Mouse (Mus musculus) hindbrain, embryonic 13.5 days (tissue): ENCODE measurements around the gene Mrpl36. TPM values are rescaled to one million over a fixed set of nuclear protein-coding genes. Genes with fewer than 3 reads are reported as not detected.

Experiments used
- ATAC-seq: fragments of 200-750 bp; cut with Nextera tagmentation; 2 replicates; pipeline ENCODE4 v1.8.0; 2017; ENCODE audit warnings: moderate TSS enrichment; ENCODE audit not compliant: low FRiP score
- H3K27ac ChIP-seq: fragments of 300-500 bp; sonication (generic); 2 replicates; pipeline ENCODE4 v1.5.1; 2015; ENCODE audit warnings: inconsistent platforms, mild to moderate bottlenecking, moderate library complexity
- H3K27me3 ChIP-seq: fragments of 300-500 bp; sonication (generic); 2 replicates; pipeline ENCODE4 v1.6.1; 2015; ENCODE audit warnings: mild to moderate bottlenecking, inconsistent platforms
- H3K36me3 ChIP-seq: fragments of 300-500 bp; sonication (generic); 2 replicates; pipeline ENCODE4 v1.6.1; 2015; ENCODE audit warnings: mild to moderate bottlenecking, inconsistent platforms
- H3K4me1 ChIP-seq: fragments of 300-500 bp; sonication (generic); replicated peaks from 2 replicates; pipeline ENCODE4 v1.6.1; 2015; ENCODE audit warnings: inconsistent platforms
- H3K4me2 ChIP-seq: fragments of 300-500 bp; sonication (generic); 2 replicates; pipeline ENCODE4 v1.6.1; 2015; ENCODE audit warnings: inconsistent platforms, mild to moderate bottlenecking, moderate library complexity
- H3K4me3 ChIP-seq: fragments of 300-500 bp; sonication (generic); 2 replicates; pipeline ENCODE4 v1.5.1; 2015; ENCODE audit warnings: mild to moderate bottlenecking, inconsistent platforms
- H3K9ac ChIP-seq: fragments of 300-500 bp; sonication (generic); 2 replicates; pipeline ENCODE4 v1.6.1; 2015; ENCODE audit warnings: mild to moderate bottlenecking, inconsistent platforms
- H3K9me3 ChIP-seq: fragments of 300-500 bp; sonication (generic); 2 replicates; pipeline ENCODE4 v1.6.1; 2016; ENCODE audit warnings: inconsistent platforms
- WGBS: fragments of 180-500 bp; shearing (Covaris S2); methylation state at CpG from one replicate; pipeline ENCODE4 v1.1.7; 2015; 5-methylcytosine and 5-hydroxymethylcytosine counted together
- polyA plus RNA-seq: library from polyadenylated mRNA; unstranded; fragments of >200 nt; fragmentation: Nextera tagmentation; extraction: Ambion mirVana; gene quantifications from 2 replicates; pipeline ENCODE4 v1.2.1, GENCODE M21; 2015

Mrpl36 gene
- polyA plus RNA-seq, 1 experiment from 2014 or later, result 96.8 TPM

DNA sequence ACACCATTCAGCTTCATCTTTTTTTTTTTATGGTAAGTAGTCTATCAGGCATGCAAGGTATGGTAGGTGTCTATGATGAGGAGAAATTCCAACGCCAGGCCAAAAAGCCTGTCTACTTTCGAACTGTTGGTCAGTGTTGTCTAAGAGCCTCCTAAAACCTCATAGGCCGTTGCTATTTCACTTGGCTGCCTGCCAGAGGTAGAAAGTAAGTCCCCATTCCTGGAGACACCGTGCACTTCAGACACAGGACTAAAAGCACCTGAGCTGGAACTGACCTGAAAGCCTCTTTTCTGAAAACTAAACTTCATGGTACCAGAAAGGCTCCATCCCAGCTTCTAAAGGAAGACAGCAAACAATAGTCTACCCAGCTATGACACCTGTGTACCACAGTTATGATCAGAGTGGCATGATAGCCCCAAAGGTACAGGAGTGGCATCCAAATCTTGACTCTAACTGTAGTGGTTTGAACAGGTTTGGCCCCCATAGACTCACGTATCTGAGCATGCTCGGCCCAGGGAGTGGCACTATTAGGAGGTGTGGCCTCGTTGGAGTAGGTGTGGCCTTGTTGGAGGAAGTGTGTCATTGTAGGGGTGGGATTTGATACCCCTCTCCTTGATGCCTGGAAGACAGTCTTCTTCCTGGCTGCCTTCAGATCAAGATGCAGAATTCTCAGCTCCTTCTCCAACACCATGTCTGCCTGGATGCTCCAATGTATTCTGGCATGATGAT is 19.8 kb downstream of the Mrpl36 start:
- Histone ChIP-seq H3K4me3 (no peak overlapping the region), H3K27me3 (no peaks in the 10 kb centered on the region), H3K4me1 (no peaks in the 10 kb centered on the region), H3K36me3 (no peaks in the 10 kb centered on the region), H3K27ac (no peak overlapping the region), H3K9me3 (no peaks in the 10 kb centered on the region), H3K9ac (no peak overlapping the region), H3K4me2 (no peak overlapping the region)
- WGBS, result 92% methylated on average over 7 of the region's 7 CpGs
- no peak for ATAC-seq

DNA sequence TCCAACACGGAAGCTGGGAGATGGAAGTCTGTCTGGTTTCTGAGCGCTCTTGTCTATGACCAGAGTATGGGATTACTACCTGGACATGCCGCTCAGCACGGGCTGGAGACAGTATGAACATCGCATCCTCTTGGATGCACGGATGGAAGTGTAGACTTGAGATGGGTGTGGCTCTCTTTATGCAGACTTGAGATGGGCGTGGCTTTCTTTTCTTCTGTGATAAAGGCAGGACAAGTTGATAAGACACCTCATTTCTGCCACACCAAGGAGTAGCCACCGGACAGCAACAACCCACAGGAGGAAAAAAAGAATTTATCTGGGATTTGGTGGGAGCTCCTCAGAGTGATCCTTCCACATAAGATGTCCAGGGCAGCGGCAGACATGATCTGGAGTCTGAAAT is 22.4 kb downstream of the Mrpl36 start:
- no peaks in the 10 kb centered on the region for H3K36me3 ChIP-seq
- H3K4me1 ChIP-seq, result no peaks in the 10 kb centered on the region
- WGBS, result 87% methylated on average over 9 of the region's 9 CpGs
- H3K27ac ChIP-seq, result no peak overlapping the region
- H3K9me3 ChIP-seq, result no peaks in the 10 kb centered on the region
- no peak overlapping the region for H3K9ac ChIP-seq
- H3K27me3 ChIP-seq, result no peaks in the 10 kb centered on the region
- no peak for ATAC-seq
- H3K4me3 ChIP-seq, result no peak overlapping the region
- no peak overlapping the region for H3K4me2 ChIP-seq

DNA sequence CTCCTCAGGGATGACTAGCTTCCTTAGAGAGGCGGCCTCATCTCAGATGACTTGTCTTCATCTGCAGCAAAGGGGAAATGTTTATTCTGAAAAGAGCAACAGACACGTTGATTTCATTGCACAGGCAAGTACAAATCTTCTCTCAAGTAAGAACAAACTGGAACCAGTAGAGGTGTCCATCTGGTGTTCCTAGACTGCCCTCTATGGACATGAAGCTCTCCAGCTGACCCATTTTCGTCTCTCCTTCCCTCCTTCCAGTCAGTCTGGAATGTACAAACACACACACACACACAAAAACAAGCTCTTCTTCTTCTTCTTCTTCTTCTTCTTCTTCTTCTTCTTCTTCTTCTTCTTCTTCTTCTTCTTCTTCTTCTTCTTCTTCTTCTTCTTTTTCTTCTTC is 23.6 kb downstream of the Mrpl36 start:
- no peak for ATAC-seq
- no peaks in the 10 kb centered on the region for H3K27me3 ChIP-seq
- no peaks in the 10 kb centered on the region for H3K9me3 ChIP-seq
- H3K36me3 ChIP-seq, result no peaks in the 10 kb centered on the region
- no peak overlapping the region for H3K4me3 ChIP-seq
- H3K4me1 ChIP-seq, result no peaks in the 10 kb centered on the region
- H3K27ac ChIP-seq, result no peak overlapping the region
- no peak overlapping the region for H3K4me2 ChIP-seq
- no peak overlapping the region for H3K9ac ChIP-seq
- 72% methylated on average over 3 of the region's 3 CpGs for WGBS

DNA sequence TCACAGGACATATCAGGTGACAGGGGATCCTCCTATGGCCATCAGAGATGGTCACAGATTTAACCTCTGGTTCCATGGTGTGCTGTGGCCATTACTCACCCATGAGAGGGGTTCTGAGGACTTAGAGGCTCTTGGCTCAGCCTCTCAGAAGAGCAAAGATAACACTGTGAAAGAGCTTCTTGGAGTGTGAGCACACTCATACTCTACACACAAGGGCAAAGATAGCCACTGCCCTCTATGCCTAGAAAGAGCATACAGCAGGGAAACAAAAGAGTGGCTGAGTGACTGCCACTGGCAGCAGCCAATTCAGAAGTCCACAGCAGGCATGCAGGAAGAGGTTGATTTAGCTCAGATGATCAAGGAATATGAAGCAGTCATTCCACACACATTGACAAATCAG is 24.2 kb downstream of the Mrpl36 start:
- Histone ChIP-seq H3K9ac (no peak overlapping the region), H3K27ac (no peak overlapping the region), H3K4me2 (no peak overlapping the region), H3K4me3 (no peak overlapping the region), H3K36me3 (no peaks in the 10 kb centered on the region), H3K27me3 (no peaks in the 10 kb centered on the region), H3K9me3 (no peaks in the 10 kb centered on the region), H3K4me1 (no peaks in the 10 kb centered on the region)
- ATAC-seq, result no peak

DNA sequence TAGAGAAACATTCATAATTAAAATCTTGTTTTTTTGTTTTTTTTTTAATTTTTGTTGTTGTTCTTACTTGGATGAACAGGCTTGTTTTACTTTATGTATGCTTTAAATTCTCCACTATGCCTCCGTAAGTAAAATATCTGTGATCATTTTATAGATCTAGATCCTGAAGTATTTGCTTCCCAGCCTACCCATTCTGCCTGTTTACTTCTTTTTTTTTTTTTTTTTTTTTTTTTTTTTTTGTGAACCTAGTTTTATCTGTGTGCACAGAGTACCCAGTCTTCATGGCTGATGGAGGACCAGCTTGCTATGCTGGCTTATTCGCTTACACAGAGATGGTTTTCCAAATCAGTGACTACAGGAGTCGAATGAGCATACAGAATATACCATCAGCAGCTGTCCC is 28.8 kb downstream of the Mrpl36 start:
- 89% methylated on average over 3 of the region's 3 CpGs for WGBS
- H3K27me3 ChIP-seq, result no peaks in the 10 kb centered on the region
- H3K4me3 ChIP-seq, result no peak overlapping the region
- ATAC-seq, result no peak
- H3K36me3 ChIP-seq, result no peaks in the 10 kb centered on the region
- no peak overlapping the region for H3K4me2 ChIP-seq
- H3K9ac ChIP-seq, result no peak overlapping the region
- H3K9me3 ChIP-seq, result no peaks in the 10 kb centered on the region
- no peak overlapping the region for H3K27ac ChIP-seq
- H3K4me1 ChIP-seq, result no peaks in the 10 kb centered on the region

DNA sequence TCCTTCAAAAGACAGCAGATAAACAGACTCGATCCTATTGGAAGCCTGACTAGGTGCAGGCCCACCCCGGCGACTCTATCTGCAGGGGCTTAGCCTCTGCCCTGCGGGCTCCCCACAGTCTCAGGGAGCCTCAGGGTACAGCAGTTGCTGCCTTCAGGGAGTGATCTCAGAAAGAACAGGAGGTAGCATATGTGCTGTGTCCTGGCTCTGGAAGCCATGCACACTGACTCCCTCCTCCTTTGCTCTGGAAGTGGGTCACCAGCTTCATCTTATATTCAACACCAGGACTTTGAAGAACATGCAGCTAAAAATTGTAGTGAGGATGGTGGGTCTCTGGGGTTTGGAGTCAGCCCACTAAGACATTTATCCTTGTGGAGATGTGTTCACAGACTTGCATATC is 45.1 kb downstream of the Mrpl36 start:
- WGBS, result 86% methylated on average over 4 of the region's 4 CpGs
- Histone ChIP-seq H3K4me3 (no peak overlapping the region), H3K27me3 (no peaks in the 10 kb centered on the region), H3K4me1 (peaks cover 7% of the 10 kb centered on the region), H3K9ac (no peak overlapping the region), H3K36me3 (no peaks in the 10 kb centered on the region), H3K4me2 (no peak overlapping the region), H3K9me3 (no peaks in the 10 kb centered on the region), H3K27ac (no peak overlapping the region)
- no peak for ATAC-seq

DNA sequence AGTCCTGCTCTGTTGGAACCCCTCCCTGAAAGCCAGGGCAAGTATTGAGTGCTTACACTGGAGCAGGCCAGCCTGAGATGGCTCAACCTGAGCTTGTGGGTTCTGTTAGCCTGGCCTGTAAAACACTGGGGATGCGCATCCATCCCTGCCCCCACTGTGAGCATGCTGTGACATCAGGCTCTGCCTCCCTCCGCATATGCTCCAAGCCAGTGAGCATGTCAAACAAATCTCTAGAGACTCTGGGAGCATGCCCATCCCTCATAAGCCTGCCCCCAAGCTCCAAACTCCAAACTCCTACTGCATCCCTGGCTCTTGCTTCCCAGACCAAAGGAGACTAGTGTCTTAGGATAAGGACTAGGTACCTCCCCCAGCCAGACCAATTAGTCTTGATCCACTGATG is 46.3 kb downstream of the Mrpl36 start:
- Histone ChIP-seq H3K27ac (no peak overlapping the region), H3K4me1 (peaks cover 7% of the 10 kb centered on the region), H3K27me3 (no peaks in the 10 kb centered on the region), H3K4me2 (no peak overlapping the region), H3K9ac (no peak overlapping the region), H3K4me3 (no peak overlapping the region), H3K9me3 (no peaks in the 10 kb centered on the region), H3K36me3 (no peaks in the 10 kb centered on the region)
- 52% methylated on average over 2 of the region's 2 CpGs for WGBS
- ATAC-seq, result peak; percentile 7; the same call in 1 of the 2 replicates

DNA sequence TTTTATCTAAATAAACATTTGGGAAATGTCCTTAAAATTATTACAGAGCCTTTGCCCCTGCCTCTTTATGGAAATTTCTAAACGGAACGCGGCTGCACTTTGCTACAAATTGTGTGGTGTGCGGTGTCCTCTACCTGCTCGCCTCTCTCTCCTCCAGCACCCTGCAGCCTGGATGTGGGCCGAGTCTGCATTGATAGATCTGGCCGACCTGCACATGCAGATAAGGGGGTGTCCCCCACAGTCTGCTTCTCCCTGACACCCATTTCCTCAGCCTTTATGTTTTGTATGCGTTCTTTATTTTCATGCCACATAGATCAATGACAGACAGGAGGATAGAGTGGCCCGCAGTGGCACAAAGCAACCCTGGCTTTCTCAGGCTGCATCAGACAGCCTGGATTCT is 49.3 kb downstream of the Mrpl36 start:
- peaks cover 7% of the 10 kb centered on the region for H3K4me1 ChIP-seq
- H3K9me3 ChIP-seq, result no peaks in the 10 kb centered on the region
- no peak overlapping the region for H3K27ac ChIP-seq
- no peak for ATAC-seq
- no peak overlapping the region for H3K4me2 ChIP-seq
- no peak overlapping the region for H3K4me3 ChIP-seq
- H3K27me3 ChIP-seq, result no peaks in the 10 kb centered on the region
- no peak overlapping the region for H3K9ac ChIP-seq
- no peaks in the 10 kb centered on the region for H3K36me3 ChIP-seq
- WGBS, result 70% methylated on average over 9 of the region's 9 CpGs

Other genes with a start within 250 kb of the Mrpl36 start
- gene Irx4, start 68.0 kb upstream of the Mrpl36 start, polyA plus RNA-seq, result 5.8 and 7.3 TPM in 2 replicates
- gene Ndufs6, start within 50 bp of the Mrpl36 start, polyA plus RNA-seq, result 370 and 384 TPM in 2 replicates
- 57.0 and 59.6 TPM in 2 replicates for gene Lpcat1, start 138.7 kb downstream of the Mrpl36 start, polyA plus RNA-seq
- 0.06 and 0.13 TPM in 2 replicates for gene Slc6a3, start 208.2 kb downstream of the Mrpl36 start, polyA plus RNA-seq